Mouse (Mus musculus) left cerebral cortex, adult 18-20 months (tissue): ENCODE data around the gene Ksr1. TPM values are rescaled to one million over a fixed set of nuclear protein-coding genes. Genes with fewer than 3 reads are reported as not detected.

Experiments used
- total RNA-seq, 2 experiments: library from RNA; stranded (reverse); gene quantifications; 2 replicates each; pipeline ENCODE4 v1.2.3; 2021

The Ksr1 gene
- total RNA-seq, 2 experiments from 2014 or later, result 49.8 to 50.3 TPM

Other genes with a start within 250 kb of the Ksr1 start
- gene Nos2, start 225.6 kb downstream of the Ksr1 start, total RNA-seq, result under 1 TPM; 0.19 to 0.33 TPM
- 1 to 10 TPM; 4.6 to 5.1 TPM for gene Lgals9, start 161.5 kb downstream of the Ksr1 start, total RNA-seq
- 10 to 100 TPM; 81.2 to 81.9 TPM for gene Wsb1, start 108.3 kb upstream of the Ksr1 start, total RNA-seq
- under 1 TPM in 1 of 2 experiments, not detected in 1; 0.49 TPM for gene Gm9964, start 150.5 kb upstream of the Ksr1 start, total RNA-seq
- gene Nf1, start 193.3 kb upstream of the Ksr1 start, total RNA-seq, result 100 to 1,000 TPM; 121 to 123 TPM